Mouse (Mus musculus) urinary bladder, postnatal 4 days (tissue): ENCODE results near the gene Trp53rkb.
"Not testable (repeated sequence)": the region's sequence is repeated elsewhere in the genome, so short reads cannot be mapped to it uniquely, and the experiment has no call there.

Source experiments
- DNase-seq, 2 experiments: peaks; one replicate each; pipeline ENCODE4 v3.0.0; 2021 to 2022; ENCODE audit warnings: low spot score in 2 of 2

Trp53rkb gene

DNA sequence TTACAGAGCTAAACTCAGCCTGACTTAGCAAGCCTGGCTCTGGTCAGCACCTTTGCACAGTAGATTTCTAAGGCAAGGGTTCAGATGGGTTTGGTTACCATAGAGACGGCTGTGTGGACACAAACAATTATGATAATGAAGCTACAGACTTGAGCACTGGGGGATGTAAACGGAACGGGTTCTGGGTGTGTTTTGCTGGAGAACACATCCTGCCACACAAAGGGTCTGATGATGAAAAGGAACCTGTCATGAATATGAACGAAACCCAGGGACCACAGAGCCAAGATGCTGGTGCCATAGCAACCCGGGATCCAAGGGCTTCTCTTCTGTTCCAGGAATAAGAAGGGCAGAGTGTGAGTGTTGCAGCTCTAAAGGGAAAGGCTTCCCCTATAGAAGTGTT lies at the start of gene Trp53rkb:
Trp53rkb (plus strand) TSS at position 177 of the 400 bp plus-strand sequence.
- no peak for DNase-seq

DNA sequence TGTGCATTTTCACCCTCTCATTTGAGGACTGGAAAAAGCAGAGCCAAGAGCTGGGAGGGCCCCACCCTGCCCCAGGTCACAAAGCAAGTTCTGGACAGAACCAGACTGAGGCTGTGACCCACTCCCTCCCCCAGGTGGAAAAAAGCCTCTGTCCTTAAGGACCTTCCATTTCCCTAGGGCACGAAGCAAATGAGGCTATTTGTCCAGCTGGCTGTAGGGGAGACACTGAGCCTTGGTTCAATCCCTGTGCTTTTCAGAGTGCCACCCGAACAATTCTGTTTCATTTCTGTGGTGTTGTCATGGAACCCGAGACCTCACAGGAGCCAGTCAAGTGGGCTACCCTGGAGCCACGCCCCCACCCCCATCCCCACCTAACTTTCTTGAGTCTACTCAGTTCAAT lies 48.8 kb upstream of the Trp53rkb start:
- no peak for DNase-seq

DNA sequence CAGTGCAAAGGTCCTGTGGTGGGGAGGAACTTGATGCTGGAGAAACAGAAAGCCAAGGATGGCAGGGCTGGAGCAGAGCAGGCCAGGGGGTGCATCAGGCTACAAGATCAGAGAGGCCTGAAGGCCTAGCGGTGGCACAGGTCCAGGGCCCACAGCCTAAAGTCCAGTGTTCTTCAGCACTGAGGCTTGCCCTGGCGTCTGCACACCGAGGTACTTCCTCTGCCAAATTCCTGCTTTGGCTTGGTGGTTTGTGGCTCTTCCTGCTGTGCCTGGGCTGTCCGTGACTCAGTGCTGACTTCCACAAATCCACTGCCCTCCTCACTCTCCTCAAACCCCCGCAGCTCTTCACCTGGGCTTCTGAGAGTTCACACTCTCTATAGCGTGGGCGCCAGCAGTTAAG lies 47.9 kb upstream of the Trp53rkb start:
- no peak for DNase-seq

DNA sequence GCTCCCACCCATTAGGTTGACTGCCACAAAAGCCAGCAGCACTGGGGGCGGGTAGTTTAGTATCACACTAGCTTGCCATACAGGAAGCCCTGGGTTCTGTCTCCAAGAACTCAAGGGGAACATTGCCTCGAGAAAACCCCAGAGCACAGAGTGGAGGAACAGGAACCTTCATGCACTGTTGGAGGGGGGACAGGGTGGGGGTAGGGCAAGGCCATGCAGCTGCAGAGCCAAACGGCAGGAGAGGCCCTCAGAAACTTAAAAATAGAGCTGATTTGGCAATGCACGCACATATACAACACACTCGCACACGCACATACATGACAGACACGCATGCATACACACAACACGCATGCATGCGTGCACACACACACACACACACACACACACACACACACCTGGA lies 46.5 kb upstream of the Trp53rkb start:
- DNase-seq: no peak

DNA sequence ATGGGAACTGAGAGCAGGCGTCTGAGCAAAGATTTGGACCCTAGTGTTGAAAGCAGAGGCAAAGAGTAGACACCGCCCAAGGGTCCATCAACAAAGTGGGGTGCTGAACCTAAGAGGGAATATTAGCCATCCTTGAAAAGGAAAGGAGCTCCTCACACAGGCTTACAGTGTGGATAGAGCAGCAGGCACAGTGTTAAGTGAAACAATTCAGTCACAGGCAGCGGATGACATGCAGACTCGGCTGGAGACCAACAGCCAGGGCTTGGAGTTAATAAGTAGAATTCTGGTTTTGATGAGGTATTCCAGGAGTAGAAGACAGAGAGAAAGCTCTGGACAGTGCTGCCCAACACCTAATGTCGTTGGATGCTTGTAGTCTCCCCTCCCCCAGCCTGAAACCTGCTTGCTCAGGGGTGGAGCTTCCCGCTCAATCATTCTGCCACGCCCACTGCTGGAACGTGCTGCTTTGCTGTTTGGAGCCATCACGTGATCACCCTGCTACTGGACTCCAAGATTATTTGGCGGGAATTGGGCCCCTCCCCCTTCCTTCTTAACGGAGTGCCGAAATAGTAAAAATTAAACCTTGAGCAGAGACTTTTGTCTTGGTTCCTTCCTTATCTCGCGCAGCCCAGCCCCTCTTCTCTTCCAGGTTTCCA lies 45.9 kb upstream of the Trp53rkb start:
- not testable (repeated sequence) for DNase-seq

DNA sequence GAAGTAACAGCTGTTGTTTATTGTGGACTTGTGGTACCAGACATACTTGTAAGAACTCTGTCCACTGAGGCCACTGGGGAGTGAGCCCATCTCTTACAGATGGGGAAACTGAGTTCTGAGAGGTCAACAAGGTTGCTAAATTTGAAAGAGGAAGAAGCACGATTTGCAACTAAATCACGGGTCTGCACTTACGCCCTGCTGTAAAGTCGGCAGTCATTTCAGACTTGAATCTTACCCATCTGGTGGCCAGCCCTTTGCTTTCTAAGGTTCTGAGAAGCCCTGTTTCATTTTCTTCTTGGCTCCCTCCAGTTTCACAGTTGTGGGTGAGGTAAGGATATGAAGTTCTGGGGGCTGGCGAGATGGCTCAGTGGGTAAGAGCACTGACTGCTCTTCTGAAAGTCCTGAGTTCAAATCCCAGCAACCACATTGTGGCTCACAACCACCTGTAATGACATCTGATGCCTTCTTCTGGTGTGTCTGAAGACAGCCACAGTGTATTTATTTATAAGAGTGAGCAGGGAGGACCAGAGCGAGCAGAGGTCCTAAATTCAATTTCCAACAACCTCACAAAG lies 41.6 kb upstream of the Trp53rkb start:
- DNase-seq: no peak

DNA sequence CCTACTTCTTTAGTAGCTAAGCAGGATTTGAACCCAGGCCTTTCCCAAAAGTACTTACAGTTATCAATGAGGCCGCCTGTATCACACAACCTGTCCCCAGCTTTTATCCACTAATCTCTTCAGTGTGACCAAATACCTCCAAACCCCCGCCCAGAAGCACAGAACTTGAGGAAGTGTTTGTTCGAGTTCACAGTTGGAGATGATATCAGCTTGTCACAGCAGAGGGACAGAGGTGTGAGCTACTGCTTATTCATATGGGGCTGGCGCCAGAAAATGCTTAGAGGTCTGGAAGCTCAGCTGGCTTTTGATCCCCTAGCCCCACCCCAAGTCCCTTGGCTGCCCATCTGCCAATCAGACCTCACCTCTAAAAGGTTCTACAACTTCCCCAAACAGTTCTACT lies 38.1 kb upstream of the Trp53rkb start:
- no peak for DNase-seq

DNA sequence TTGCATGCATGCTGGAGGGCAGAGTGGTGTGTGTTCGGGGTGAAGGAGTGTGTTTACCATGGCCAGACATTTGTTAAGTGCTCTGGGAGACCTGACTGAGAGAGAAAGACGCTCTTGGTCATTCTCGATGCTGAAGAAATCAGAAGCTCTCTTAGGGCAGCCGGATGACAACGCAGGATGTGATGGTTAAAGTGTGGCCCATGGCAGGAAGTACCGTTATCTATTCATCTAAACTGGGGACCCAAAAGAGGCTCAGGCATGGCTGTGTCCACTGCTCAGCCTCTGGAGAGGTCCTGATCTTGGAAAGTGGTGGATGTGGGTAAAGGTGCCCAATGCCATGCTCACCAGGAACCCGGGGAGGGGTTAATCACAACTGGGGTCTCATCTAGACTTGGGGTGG lies 37.6 kb upstream of the Trp53rkb start:
- DNase-seq: no peak

DNA sequence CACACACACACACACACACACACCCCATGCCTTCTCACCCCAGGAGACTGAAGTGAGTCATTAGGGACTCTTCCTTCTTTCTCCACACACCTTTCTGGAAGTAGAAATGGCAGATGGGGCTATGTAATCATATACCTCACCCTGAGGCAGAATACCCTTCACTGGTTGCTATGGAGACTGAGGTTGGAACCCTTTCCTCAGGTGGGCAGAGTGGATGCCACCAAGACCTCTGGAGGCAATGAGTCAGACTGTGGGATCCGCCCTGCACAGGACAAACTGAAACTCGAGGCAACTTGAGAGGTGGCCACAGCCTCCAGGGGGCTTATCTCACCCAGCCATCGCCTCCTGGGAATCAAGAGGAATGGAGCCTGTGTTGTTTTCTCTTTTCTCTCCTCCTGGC lies 34.4 kb upstream of the Trp53rkb start:
- DNase-seq: no peak

DNA sequence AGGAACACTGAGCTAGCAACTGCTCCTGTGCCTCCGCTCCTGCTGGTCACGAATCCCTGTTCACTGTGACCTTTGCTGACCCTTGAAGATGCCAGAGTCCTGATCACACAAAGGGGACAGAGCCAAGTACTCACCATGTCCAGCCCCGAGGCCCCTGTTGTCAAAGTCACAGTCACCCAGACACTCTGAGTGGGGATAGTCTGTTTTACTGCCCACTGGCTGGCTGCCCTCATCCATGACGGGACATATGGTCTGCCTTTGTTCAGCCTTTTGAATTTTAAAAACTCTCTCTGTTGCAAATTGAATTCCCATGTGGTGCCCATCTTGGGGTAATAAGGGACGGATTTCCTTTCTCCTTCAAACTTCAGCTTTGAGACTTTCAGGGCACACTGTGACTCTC lies 28.3 kb upstream of the Trp53rkb start:
- DNase-seq: no peak

DNA sequence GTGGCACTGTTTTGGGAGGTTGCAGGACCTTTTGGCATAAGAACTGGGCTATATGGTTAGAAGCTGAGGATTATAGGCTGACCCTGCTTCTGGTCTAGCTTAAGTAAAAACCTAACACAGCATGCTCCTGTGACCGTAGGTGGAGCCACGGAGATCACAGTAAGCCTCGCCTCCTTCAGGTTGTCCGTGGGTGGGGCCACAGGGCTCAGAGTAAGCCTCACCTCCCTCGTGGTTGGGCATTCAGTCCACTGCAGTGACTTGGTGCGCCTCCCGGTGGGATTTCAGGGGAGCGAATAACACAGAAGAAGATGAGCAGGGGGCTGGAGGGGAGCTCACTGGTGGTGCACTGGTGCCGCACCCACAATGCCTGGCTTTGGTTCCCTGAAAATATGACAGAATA lies 24.7 kb upstream of the Trp53rkb start:
- no peak for DNase-seq

DNA sequence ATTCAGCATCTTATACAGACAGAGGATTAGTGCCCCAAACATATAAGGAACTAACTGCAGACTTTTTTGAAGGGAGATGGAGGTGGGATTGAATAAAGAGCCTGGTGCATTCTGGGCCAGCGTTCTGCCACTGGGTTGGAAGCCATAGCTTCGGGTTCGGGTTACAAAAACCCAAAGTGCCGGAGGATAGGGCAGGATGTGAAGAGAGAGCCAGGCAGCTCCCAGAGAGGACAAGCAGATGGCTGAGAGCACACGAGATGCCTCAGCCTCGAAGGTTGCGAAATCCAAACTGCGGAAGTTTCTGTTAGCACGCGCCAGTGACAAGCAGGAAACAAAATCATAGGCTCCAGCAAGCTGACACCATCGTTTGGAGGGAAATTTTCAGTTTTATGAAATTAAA lies 20.9 kb upstream of the Trp53rkb start:
- DNase-seq: no peak

DNA sequence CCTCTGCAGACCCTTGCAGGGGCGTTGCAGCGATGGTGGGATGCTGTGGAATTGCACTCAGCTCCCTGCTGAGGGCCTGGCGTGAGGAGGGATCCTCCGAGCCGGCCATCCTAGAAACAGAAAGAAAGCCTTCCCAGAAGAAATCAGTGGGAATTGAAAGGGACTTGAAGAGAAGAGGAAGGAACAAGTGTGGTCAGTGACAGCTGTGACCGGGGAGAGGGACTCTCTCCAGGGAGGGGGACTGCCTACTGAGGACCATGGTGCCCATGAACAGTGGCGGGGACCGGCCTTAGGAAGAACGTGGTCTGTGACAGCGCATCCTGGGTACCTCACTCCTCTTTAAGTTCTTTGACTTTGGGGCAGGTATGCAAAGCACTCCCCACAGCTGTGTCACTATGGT lies 18.7 kb upstream of the Trp53rkb start:
- no peak for DNase-seq

DNA sequence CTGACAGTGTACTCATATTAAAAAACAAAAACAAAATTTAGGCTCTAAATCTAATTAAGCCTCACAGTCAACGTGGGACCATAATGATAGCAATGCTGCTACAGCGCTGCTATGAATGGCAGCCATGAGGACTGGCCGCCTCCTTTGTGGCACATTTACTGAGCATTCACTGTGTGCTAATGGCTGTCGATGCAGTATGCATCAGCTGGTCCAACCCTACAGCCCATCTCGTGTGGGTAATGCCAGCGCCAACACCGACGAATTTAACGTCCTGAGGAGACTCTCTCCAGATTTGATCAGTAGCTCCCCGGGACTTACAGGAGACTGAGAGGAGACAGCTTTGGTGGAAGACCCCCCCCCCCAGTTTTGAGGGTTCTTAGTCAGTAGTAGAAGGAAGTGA lies 18.1 kb upstream of the Trp53rkb start:
- DNase-seq: no peak

DNA sequence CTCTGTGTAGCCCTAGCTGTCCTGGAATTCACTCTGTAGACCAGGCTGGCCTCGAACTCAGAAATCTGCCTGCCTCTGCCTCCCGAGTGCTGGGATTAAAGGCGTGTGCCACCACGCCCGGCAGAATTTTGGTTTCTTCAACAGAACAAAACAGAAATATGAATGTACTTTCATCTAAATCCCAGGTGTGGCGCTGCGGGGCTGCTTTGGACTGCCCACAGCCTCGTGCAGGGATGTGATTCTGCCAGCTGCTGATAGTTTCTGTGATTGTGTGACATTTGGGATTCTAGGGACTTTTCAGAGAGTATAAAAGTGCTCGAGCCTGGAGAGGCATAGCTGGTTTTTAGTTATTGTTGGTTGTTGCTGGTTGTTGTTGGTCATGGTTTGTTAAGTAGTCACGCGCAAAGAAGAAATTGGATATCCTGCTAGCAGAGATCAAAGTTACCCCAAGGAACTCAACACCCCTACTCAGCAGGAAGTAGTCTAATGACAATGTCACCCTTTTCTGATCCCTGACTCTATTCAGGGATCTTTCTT lies 16.9 kb upstream of the Trp53rkb start:
- no peak for DNase-seq

DNA sequence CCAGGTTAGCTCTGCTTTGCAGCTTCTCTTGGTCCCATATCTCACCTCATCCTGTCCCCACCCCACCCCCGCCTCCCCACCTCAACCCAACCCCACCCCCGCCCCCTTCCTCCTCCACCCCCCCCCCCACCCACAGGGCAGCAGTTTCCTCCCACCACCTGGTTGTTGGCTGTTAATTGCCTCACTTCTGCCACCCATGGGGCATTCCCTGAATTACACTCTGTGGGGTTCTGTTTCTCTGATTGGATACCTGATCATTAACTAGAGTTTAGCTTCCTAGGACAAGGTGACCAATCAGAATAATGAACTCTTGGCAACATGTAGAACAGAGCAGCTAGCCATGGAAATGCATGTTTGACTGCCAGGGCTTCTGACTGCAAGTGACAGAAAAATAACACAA lies 16.1 kb upstream of the Trp53rkb start:
- DNase-seq: no peak

DNA sequence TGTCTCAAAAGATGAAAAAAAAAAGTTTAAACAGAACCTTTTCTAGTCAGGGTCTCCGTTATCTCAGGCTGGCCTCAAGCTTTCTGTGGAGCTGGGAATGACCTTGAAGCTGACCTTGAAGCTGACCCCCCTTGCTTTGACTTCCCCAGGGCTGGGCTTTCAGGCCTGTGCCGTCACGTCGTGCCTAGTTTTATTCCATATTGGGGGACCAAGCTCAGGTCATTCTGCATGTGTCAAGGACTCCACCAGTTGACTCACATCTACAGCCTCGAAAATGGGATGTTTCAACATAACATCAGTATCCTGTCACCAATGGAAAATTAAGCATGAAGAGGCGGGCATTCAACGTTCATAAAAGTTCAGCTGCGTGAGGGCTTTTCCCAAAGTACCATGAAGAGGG lies 12.4 kb upstream of the Trp53rkb start:
- no peak for DNase-seq

DNA sequence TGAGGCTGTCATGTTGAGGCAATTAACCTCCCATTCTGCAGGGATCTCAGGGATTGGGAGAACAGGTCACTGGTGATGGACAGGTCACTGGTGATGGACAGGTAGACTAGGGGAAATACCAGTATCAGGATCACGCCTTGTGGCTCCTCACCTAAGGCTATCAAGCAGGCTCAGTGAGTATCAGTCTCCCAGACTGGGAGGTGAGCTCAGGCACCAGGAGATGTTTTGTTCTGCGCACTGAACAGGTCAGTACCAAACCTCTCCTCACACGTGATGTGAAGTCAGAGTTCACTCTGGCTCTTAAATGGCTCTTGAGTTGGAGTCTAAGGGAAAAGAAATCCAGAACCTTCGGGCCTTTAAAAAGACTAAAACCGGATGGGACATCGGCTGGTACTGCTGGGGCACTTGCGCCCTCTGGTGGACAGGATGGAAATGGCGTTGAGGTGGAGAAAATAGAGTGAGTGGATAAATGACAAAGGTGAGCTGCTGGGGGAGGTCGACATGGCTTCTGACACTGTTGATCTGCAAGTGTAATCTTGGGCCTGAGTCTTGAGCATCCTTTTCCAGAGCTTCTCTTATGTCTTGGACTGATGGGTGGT lies 11.3 kb upstream of the Trp53rkb start:
- peak; percentile 56 to 82 for DNase-seq

DNA sequence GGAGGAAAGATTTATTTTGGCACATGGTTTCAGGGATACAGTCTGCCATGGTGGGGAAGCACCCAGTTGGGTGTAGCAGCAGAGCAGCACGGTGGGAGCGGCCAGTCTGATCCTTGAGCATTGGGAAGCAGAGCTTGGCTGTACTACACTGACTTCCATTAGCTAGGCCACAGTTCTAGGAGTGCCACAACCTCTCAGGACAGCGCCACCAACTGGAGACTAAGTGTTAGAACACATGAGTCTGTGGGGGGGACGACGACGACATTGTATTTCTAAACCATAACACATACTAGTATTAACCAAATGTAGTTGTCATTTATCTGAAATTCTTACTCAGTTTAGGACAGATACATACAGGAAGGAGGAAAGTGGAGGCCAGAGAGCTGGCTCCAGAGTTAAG lies 8.0 kb upstream of the Trp53rkb start:
- no peak for DNase-seq

DNA sequence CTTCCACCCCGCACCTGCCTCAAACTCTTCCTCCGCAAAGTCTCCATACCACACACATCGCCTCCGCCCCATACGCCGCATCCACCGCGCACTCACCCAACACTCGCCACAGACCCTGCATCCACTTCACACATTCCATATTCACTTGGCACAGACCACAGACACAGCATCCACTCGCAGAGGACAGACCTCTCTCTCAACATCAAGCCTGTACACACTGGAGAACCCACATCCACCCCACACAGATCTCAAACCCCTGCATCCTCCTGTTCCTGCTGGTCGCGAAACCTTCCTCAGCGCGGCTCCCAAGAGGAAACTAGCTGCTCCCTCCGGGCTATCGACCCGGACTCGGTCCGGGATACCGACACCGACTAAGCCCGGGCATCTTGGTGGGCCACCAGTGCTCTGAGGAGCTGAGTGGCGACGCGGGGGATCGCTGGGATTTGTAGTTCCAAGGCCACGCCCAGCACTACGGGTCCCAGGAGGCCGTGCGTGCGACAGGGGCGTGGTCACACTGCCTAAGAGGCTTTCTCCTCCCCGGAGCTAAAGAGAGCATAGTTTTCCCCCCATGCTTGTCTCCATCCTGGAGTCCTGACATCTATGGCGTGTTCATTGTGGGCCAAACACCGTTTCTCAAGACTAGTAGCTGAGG lies 5.9 kb upstream of the Trp53rkb start:
- DNase-seq: peak; percentile 79 to 88

DNA sequence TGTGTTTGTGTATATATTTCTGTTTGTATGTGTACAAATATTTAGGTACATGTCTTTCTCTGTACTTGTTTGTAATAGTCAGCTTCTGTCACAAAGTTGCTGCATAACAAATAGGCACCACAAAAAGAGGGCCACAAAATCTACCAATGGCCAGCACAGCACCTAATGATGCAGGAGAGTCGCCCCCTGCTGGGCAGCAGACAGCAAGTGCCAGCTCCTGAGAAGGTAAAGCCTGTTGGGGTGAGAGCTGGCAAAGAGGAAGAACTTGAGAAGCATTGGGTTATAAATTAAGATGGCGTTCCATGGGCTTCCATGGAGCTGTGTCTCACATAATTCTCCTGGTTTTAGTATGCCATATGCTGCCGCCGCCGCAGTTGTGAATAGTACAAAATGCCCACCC lies 593 bp upstream of the Trp53rkb start:
- no peak for DNase-seq

DNA sequence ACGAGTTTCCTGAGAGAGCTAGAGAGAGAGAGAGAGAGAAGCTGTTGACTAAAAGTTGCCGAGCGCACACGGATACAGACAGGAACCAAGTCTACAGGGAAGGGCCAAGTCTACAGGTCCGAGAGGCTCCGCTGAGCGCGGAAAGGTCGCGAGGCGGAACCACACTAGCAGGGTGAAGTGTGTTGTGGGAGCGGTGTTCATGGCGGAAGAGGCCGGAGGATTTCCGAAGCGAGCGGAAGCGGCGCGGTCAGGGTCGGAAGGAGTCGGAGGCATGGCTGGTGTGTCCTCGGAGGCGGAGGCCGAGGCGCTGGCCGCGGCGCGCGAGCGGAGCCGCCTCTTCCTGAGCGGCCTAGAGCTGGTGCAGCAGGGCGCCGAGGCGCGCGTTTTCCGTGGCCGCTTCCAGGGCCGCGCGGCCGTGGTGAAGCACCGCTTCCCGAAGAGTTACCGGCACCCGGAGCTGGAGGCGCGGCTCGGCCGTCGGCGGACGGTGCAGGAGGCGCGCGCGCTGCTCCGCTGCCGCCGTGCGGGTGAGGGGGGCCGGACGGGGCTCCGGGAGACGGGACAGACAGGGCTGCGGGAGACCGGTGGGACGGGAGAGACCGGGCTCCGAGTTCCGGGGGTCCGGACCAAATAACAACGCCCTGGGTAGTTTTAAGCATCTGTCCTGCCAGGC lies 1.3 kb downstream of the Trp53rkb start:
- DNase-seq: peak; percentile 82 to 85
